Mouse (Mus musculus): ENCODE results near the gene Rnf38. TPM values are rescaled to one million over a fixed set of nuclear protein-coding genes. Genes with fewer than 3 reads are reported as not detected.
A peak's percentile ranks its signal among the peaks of the same experiment; 100 is the strongest.

The Rnf38 gene
- total RNA-seq, 2 experiments from 2014 or later = 30.4 to 32.7 TPM

DNA sequence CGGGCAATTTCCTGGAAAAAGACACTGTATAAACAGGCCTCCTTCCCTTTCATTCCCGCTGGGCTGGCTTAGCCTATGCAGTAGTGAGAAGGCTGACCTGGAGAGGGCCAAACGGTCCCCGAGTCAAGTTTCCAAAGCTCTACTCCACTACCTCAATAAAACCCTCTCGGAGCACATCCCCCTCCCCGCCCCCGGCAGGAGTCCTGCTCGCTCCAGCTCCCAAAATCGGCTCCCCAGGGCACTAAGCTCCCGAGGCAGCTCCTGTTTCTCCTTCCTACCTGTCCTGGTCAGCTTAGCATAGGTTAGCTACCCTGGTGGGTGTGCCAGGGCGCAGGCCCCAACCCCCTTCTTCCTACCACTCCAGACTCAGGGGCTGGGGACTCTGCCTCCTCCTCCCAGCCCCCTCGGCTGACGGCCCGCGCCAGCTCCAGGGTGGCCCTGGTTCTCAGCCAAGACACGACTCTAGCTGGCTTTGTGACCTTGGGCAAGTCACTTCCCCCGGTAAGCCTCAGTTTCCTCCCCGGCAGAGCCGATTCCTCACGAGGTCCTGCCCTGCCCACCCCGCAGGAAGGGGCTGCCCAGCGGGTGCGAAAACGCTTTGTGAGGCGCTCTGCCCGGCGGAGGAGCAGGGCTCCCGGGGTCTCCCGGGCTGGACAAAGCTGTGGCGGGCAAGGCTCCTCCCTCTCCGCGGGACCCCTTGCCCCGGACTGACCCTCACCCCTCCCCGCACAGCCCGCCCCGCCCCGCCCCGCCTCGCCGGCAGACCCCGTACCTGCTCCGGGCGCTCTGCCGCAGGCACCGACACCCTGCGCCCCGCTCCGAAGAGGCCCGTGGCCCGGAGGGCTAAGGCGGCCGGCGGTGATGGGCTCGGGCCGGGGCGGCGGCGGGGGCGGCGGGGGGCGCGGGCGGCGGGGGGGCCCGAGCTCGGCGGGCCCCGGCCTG is 547 bp downstream of the Rnf38 start:
- DNase-seq (ENCODE audit: low spot score) = peak; percentile 20
- intact Hi-C loops (cut with DNase I) = loop anchor here (5.0 kb wide), 2 partner anchors 61 to 161 kb away; no protein-coding TSS in a partner anchor

DNA sequence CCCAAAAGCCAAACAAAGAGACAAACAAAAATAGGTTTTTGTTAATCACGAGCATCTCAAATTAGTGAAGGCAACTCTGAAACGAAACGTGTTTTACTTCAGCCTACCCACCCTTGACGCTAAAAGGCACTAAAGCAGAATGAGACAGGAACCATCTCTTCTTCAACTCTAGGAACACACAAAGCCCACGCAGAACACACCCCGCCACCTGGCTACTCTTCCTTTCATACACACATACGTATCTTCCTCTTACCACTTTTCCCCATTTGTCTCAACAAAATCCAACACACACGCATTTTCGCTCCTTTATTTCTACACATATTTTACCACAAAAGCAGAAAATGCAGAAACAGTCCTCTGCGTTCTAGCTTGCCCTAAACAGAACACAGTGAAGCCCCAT is 8.5 kb downstream of the Rnf38 start:
- intact Hi-C loops (cut with DNase I) = no loop called here
- DNase-seq (ENCODE audit: low spot score) = no peak

DNA sequence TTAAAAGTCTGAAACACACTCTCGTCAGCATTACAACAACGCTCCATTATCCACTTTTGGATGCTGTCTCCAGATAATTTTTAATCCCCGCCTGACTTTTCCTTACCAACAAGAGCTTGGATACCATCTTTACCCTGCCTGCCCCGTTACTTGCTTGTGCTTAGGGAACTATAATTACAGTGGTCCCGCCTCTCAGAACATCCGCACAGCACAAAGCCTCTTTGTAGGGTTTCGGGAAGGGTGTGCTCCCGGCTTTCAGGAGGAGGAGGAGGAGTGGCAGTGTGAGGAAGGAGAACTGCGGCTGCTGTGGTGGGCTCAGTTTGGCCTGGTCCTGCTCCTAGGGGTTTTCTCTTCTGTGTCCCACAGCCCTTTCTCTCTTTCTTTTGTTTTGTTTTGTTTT is 9.4 kb downstream of the Rnf38 start:
- DNase-seq (ENCODE audit: low spot score) = no peak
- intact Hi-C loops (cut with DNase I) = no loop called here

DNA sequence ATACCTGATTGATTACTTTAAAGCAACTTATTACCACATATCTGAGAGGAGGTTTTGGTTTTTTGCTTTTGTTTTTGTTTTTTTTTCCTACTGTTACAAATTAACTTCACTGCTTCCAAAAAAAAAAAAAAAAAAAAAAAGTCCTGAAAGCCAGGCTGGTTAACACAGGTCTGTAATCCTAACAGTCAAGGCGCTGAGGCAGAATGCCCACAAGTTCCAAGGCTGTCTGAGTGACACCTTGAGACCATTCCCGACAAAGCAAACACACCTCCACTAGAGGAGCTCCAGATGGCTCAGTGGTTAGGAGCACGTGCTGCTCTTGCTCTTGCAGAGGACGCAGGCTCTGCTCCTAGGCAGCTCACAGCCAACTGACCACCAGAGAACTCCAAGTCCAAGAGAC is 10.1 kb downstream of the Rnf38 start:
- intact Hi-C loops (cut with DNase I) = no loop called here
- no peak for DNase-seq (ENCODE audit: low spot score)

DNA sequence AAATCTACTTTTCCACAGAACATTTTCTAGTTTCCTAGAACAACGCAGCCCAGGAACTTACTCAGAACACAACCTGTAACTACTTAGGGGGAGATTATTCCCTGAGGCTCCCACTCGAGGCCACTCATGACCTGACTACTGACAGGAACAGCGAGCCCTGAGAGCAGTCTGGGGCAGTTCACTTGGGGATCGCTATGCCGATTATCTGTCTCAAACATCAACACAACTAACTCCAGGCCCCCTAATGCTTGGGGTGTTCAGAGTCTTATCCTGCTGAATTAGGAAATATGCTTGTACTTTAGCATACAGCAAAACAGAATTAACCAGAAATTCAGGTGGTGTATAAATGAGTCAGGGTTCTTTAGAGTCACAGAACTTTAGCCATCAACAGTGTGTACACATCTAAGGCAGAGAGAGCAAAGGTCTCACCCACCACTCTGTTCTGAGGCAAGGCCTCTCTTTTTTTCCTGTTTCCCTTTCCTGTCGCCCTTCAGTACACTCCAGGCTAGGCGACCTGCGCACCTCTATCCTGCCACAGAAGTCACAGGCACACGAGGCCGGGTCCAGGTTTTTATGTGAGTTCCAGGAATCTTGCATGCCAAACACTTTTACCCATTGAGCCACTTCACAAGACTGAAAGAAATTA is 16.7 kb downstream of the Rnf38 start:
- no peak for DNase-seq (ENCODE audit: low spot score)
- intact Hi-C loops (cut with DNase I) = no loop called here

DNA sequence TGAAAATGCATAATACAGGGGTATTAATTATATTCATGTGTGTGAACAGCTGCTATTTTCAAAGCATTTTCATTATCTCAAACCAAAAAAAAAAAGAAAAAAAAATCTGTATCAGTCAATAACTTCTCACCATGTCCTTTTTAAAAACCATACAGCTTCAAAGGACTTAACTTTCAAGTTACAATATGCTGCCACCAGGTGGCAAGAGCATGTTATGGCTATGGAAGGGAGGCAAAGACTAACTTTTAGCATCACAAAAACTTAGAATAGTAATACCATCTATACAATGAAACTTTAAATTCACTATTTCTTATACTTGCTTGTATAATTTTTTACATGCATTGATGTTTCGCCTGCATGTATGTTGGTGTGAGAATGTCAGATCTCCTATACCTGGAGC is 33.6 kb downstream of the Rnf38 start:
- DNase-seq (ENCODE audit: low spot score) = no peak
- intact Hi-C loops (cut with DNase I) = no loop called here

DNA sequence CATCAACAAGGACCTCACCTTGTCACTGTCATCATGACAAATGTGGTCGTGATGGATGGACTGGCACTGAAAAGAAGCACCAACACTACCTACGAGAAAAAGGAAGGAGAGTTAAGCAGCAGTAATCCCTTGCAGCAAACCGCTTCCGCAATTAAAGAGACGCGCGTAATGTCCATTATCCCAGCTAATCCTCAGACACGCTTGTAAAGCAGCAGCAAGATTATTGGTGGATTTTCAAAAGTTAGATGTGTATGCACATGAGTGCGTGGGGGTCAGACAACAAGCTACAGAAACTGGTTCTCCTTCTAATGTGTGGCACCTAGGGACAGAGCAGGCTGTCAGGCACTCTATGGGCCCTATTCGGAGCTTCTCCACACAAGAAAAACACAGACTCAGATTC is 46.2 kb downstream of the Rnf38 start:
- intact Hi-C loops (cut with DNase I) = no loop called here
- DNase-seq (ENCODE audit: low spot score) = no peak

DNA sequence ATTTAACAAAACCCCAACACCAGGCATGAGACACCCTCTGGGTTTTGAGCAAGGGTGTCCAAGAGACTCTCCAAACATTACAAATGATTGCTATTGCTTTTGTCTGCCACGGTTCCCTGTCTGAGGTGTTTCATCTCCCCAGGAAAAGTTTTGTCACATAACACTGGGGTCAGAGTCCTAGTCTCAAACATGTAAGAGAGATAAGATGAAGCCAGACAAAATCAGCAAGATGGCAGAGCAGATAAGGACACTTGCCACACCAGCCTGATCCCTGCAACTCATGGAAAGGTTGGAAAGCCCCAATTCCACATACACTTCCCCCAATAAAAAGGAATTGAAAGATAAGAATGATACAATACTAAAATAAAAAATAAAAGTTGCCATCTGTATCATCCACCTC is 49.7 kb downstream of the Rnf38 start:
- intact Hi-C loops (cut with DNase I) = no loop called here
- no peak for DNase-seq (ENCODE audit: low spot score)

DNA sequence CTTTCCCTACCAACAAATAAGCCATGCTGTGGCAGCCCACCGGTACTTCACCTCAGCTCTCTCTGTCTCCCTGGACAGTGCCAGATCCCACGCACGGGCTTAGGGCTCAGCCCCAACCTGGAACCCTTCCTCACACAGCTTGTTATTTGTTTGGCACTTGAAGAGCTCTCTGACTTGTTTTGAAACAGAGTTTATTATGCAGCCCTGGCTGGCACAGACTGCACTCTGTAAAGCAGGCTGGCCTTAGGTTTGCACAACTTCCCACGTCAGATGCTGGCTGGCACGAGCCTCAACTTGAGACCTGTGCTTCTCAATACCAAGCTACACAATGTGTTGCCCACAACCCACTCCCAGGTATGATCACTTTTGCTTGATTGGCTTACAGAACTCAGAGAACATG is 53.8 kb downstream of the Rnf38 start:
- intact Hi-C loops (cut with DNase I) = no loop called here
- DNase-seq (ENCODE audit: low spot score) = no peak

DNA sequence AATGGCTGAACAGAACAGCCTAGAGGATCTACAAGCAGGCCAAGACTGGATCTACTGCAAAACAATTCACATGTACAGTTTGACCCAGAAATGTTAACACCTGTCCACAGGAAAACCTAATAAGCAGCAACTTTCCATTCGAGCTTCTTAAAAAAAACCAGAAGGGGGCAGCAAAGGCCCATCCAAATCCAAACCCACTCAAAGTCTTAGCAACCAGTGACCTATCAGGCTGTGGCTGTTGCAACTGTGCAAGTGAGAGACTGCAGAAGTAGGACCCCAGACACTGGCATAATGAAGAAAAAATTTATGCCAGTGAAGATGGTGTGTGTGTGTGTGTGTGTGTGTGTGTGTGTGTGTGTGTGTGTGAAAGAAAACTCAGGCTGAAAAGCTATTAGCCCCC is 60.4 kb downstream of the Rnf38 start:
- no peak for DNase-seq (ENCODE audit: low spot score)
- intact Hi-C loops (cut with DNase I) = loop anchor here (1.0 to 5.0 kb wide), 2 partner anchors 59 to 119 kb away; partner anchors contain the start of gene Rnf38

DNA sequence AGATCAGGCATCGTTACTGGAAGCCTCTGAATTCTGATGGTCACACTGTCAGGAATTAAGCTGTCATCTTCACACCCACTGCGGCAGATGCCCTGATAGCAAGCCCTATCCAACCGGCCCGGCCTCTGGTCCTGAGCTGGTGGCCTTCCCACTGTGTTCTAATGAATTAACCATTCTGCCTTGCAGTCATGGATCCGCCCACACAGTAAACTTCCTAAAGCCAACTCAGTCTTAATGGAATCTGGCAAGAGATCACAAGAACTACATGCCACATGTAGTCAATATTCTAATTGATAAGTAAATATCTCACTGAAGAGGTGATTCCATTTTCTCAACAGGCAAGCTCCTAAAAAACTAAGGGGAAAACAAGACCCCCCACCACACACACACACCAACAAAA is 60.9 kb downstream of the Rnf38 start:
- intact Hi-C loops (cut with DNase I) = loop anchor here (1.0 to 5.0 kb wide), 2 partner anchors 60 to 120 kb away; partner anchors contain the start of gene Rnf38
- DNase-seq (ENCODE audit: low spot score) = no peak

DNA sequence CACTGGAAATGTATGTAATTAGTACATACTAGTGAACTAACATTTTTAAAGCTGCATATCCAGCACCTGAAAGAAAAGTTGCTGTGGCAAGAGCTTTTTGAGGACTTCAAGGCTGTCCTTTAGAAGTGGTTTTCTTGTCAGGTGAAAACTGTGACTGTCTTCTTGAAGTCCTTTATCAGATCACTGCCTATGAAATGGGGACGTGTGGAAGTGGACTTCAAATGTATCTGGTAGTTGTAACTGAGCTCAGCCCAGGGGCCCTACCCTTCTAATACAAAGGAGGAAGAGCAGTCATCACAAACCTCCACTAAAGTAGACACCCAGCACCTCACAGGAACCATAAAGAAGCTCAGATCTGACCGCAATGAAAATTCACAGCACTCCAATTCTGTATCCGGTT is 63.7 kb downstream of the Rnf38 start:
- no peak for DNase-seq (ENCODE audit: low spot score)
- intact Hi-C loops (cut with DNase I) = loop anchor here (5.0 kb wide), 1 partner anchor 62 kb away; the partner anchor contains the start of gene Rnf38

DNA sequence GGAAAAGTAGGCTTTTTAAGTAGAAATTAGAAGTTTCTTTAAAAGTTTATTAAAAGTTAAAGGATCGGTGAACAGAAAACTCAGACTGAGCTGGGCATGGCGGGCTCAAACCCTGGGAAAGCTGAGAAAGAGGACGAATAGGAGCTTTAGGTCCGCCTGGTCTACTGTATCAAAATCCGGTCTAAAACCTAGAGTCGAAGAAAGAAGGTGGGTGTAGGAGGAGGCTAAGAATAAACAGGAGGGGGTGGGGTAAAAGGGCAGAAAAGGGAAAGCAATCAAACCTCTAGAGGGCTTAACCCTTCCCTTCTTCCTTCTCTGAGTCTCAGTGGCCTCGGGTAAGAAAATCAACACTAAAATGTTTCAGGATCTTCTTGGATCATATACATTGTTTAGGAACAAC is 64.8 kb downstream of the Rnf38 start:
- intact Hi-C loops (cut with DNase I) = no loop called here
- no peak for DNase-seq (ENCODE audit: low spot score)

DNA sequence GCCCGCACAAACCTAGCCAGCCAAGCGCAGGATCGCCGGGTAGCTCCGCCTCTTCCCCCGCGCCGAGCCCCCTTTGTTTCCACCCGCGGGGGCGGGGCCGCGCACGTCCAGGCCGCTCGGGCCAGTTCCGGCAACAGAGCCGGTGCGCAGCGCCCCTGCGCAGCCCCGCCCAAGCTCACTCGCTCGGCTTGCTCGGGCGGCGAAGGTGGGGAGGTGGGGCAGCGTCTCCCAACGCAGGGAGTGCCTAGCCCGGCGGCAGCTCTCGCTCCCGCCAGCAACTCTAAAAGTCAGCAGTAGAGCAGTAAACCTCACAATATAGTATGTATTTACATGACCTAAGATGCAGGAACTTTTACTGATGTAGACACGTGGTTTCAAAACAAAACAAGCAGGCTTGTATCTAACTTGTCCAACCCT is 65.3 kb downstream of the Rnf38 start:
- intact Hi-C loops (cut with DNase I) = no loop called here
- DNase-seq (ENCODE audit: low spot score) = peak; percentile 93

DNA sequence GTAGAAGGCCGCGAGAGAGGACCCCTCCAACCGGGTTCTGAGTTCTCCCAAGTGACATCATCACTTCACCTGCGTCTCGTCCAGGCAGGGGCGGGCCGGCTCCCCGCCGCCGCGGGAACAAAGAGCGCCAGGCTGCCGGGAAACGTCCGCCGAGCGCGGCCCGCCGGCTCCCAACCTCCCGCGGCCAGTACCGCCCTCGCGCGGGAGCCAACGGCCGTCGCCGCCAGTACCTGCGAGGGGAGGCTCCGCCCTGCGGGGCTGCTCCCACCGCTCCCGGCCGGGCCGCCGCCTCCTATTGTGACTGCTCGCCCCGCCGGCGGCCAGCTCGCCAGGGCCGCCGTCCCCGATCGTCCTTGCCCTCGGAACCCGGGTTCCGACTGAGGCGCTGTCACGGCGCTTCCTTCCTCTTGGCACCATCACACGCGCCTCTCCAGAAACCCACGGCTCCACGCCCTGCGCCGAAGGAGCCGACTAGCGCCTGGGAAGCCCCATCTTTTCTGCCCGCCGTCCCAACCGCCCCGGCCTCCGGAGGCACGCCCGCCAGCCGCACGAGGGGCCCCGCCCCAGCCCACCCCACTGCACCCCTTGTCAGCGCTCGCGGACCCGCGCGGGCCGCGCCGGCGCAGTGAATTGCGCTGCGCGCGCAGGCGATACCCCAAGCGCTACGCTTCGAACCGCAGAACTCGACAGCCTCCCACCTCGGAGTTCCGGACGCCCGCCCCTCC is 66.0 kb downstream of the Rnf38 start:
- intact Hi-C loops (cut with DNase I) = no loop called here
- DNase-seq (ENCODE audit: low spot score) = peak; percentile 74

DNA sequence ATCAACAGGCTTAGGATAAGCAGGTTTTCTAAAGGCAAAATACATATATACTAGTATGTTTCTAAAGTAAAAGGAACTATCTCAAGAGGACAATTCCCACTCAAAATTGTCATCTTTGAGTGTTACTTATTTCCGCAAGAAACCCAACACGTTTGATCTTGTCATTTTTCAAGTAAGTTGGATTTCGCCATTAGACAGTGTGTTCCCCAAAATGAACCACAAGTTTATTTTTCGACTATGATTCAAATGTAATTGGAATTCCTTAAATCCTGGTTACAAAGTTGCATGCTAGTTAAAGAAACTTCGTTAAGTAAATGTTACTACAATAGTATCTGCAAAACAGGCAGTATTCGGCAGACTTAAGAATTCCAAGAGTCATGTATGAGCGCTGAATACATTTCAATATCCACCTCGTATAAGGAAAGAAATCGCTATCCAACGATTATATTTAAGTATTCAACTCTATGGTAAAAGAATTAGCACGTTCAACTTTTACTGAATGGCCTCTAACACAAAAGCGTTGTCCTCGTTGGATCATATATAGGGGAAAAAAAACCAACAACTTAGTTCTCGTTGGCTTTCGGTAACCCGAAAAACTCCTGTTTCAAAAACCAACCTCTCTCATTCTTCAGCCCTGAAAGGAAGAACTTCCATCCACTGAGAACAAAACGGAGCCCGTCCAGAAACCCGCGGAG is 66.7 kb downstream of the Rnf38 start:
- intact Hi-C loops (cut with DNase I) = no loop called here
- DNase-seq (ENCODE audit: low spot score) = no peak

DNA sequence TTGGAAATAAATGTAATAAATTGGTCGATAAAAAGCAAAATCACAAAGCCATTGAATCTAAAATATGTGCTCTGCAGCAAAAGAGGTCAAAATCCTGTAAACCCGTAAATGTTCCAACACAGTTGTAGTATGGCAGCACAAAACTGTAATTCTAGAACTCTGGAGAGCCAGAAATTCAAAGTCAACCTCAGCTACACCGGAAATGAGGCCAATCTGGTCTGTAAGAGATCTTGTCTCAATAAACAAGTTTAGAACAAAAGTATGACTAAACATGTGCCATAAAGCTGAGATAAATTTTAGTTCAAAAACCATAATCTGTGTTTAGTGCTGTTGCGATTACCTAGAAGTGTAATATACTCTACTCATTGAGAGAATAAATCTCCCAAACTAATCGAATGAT is 69.0 kb downstream of the Rnf38 start:
- no peak for DNase-seq (ENCODE audit: low spot score)
- intact Hi-C loops (cut with DNase I) = no loop called here

DNA sequence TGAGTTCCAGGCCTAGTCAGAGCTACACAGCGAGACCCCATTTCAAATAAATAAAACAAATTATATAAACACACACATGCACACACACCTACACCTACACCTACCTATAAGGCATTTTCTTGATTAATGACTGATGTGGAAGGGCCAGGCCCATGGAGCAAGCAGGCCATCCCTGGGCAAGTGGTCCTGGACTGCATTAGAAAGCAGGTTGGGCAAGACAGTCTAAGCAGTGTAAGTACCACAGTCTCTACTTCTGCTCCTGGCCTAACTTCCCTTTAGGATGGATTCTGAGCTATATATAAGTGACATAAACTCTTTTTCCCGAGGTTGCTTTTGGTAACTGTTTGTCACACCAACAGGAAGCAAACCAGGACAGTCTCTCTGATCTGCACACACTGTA is 70.6 kb downstream of the Rnf38 start:
- intact Hi-C loops (cut with DNase I) = no loop called here
- no peak for DNase-seq (ENCODE audit: low spot score)

DNA sequence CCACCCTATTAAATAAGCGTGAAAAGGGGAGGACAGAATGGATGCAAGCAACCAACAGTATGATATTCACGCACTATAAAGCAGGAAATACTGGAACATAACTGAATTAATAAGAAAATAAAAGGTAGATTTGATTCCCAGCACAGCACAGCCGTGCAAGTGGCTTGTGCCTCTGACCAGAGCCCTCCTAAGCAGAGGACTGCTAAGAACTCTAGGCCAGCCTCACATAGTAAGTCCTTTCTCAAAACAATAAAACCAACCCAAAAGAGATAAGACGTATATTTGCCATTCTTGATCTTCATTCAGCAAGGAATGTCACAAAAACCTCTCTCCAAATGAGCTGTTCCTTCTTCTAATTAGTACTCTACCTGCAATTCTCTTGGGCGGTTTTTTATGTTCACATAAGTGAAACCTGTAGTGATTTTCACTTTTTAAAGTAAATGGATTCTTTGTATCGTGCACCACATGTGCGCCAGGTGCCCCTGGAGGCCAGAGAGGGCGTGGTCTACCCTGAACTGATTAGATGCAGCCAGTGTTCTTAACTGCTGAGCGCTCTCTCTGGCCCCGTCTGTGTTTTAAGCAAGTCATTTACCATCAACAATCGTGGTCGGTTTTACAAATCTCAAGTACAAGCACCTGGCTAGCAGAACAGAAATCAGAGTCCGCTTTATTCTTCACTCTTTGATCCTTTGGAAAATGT is 72.4 kb downstream of the Rnf38 start:
- intact Hi-C loops (cut with DNase I) = no loop called here
- no peak for DNase-seq (ENCODE audit: low spot score)
